17 mouse cellular contexts compared by ENCODE assay signal in genomic region chr9:29597665-29598064, GRCm38 (mm10).
DNase-seq lines count a peak whose midpoint lies in the region; ATAC-seq lines count a peak whose summit lies in the region.
"Had no signal": no experiment of that assay in that cellular context is flagged by ENCODE, and none has a peak within 500 bp of the region (broad histone marks: within the 10 kb centered on the region; RNA-seq: fewer than 3 reads in every experiment).

No protein-coding gene starts in this region.

- H3K27me3 ChIP-seq in forebrain, embryonic 14.5 days (replicated peaks; ENCODE audit: control insufficient read depth, insufficient read depth, low read length), result no peaks in the 10 kb centered on the region
- no peaks in the 10 kb centered on the region for H3K27me3 ChIP-seq in forebrain, embryonic 13.5 days
- no peaks in the 10 kb centered on the region for H3K27me3 ChIP-seq in hindbrain, embryonic 16.5 days (replicated peaks; ENCODE audit: control insufficient read depth, insufficient read depth, low read length)
- H3K27me3 ChIP-seq in hindbrain, embryonic 11.5 days (ENCODE audit: control insufficient read depth, insufficient read depth, low read length), result no peaks in the 10 kb centered on the region
- no peaks in the 10 kb centered on the region for H3K27me3 ChIP-seq in midbrain, embryonic 14.5 days (ENCODE audit: control insufficient read depth, insufficient read depth, low read length)
- H3K27me3 ChIP-seq in midbrain, embryonic 11.5 days (ENCODE audit: control insufficient read depth, insufficient read depth, low read length), result no peaks in the 10 kb centered on the region
- H3K27me3 ChIP-seq in neural tube, embryonic 15.5 days (replicated peaks), result no peaks in the 10 kb centered on the region
- H3K27me3 ChIP-seq: embryonic facial prominence, embryonic 15.5 days; liver, embryonic 13.5 days had no signal

- peaks cover 3% of the 10 kb centered on the region; the same call in 1 of the 2 replicates for H3K4me1 ChIP-seq in forebrain, embryonic 14.5 days (ENCODE audit: control insufficient read depth, insufficient read depth, low read length)
- H3K4me1 ChIP-seq in forebrain, embryonic 13.5 days, result peaks cover 5% of the 10 kb centered on the region; the same call in 1 of the 2 replicates
- H3K4me1 ChIP-seq in hindbrain, embryonic 16.5 days (ENCODE audit: control insufficient read depth, insufficient read depth, low read depth, low read length), result peaks cover 13% of the 10 kb centered on the region
- H3K4me1 ChIP-seq in hindbrain, embryonic 11.5 days (replicated peaks; ENCODE audit: control insufficient read depth, insufficient read depth, low read length), result no peaks in the 10 kb centered on the region
- H3K4me1 ChIP-seq in midbrain, embryonic 14.5 days (ENCODE audit: control insufficient read depth, insufficient read depth, low read length), result no peaks in the 10 kb centered on the region
- H3K4me1 ChIP-seq in midbrain, embryonic 11.5 days (ENCODE audit: control insufficient read depth, insufficient read depth, low read length), result no peaks in the 10 kb centered on the region
- H3K4me1 ChIP-seq in neural tube, embryonic 15.5 days, result peaks cover 34% of the 10 kb centered on the region
- H3K4me1 ChIP-seq: embryonic facial prominence, embryonic 15.5 days; liver, embryonic 13.5 days had no signal

- WGBS in forebrain, embryonic 14.5 days, result 24% methylated on average over 4 of the region's 4 CpGs
- 31% methylated on average over 4 of the region's 4 CpGs for WGBS in forebrain, embryonic 13.5 days
- 23% methylated on average over 4 of the region's 4 CpGs for WGBS in hindbrain, embryonic 16.5 days
- WGBS in hindbrain, embryonic 11.5 days, result 56% methylated on average over 4 of the region's 4 CpGs
- 59% methylated on average over 4 of the region's 4 CpGs for WGBS in midbrain, embryonic 14.5 days
- WGBS in midbrain, embryonic 11.5 days, result 71% methylated on average over 4 of the region's 4 CpGs
- WGBS in neural tube, embryonic 15.5 days, result 32% methylated on average over 4 of the region's 4 CpGs

- no peaks in the 10 kb centered on the region for H3K9me3 ChIP-seq in forebrain, embryonic 14.5 days (replicated peaks; ENCODE audit: control insufficient read depth, low read length)
- no peaks in the 10 kb centered on the region for H3K9me3 ChIP-seq in forebrain, embryonic 13.5 days (replicated peaks)
- H3K9me3 ChIP-seq in hindbrain, embryonic 16.5 days (ENCODE audit: control insufficient read depth, low read length), result no peaks in the 10 kb centered on the region
- H3K9me3 ChIP-seq in hindbrain, embryonic 11.5 days (ENCODE audit: control insufficient read depth, low read length), result no peaks in the 10 kb centered on the region
- no peaks in the 10 kb centered on the region for H3K9me3 ChIP-seq in midbrain, embryonic 14.5 days (ENCODE audit: control insufficient read depth, low read length)
- no peaks in the 10 kb centered on the region for H3K9me3 ChIP-seq in midbrain, embryonic 11.5 days (ENCODE audit: control insufficient read depth, low read length)
- no peaks in the 10 kb centered on the region for H3K9me3 ChIP-seq in neural tube, embryonic 15.5 days (replicated peaks)
- H3K9me3 ChIP-seq: embryonic facial prominence, embryonic 15.5 days; forebrain, embryonic 10.5 days; liver, embryonic 13.5 days had no signal

- peak; percentile 65 for DNase-seq in forebrain, embryonic 14.5 days (ENCODE audit: low spot score)
- no peak for DNase-seq in hindbrain, embryonic 11.5 days (ENCODE audit: low spot score)
- peak; percentile 28 for DNase-seq in midbrain, embryonic 14.5 days
- DNase-seq in midbrain, embryonic 11.5 days (ENCODE audit: low spot score, missing footprints), result no peak
- no peak for DNase-seq in yolk sac, embryonic 10.5 days (ENCODE audit: low spot score)
- DNase-seq: adrenal gland, adult 8-10 months; cerebellum, adult 8-10 months; heart, adult 2 months; kidney, adult 8-10 months; kidney, postnatal 36 days; liver, embryonic 13.5 days had no signal

- ATAC-seq in forebrain, embryonic 14.5 days, result no peak
- ATAC-seq in forebrain, embryonic 13.5 days, result no peak
- peak; percentile 52; the same call in 1 of the 2 replicates for ATAC-seq in hindbrain, embryonic 16.5 days
- no peak for ATAC-seq in hindbrain, embryonic 11.5 days (ENCODE audit: low FRiP score)
- ATAC-seq in midbrain, embryonic 14.5 days (ENCODE audit: low FRiP score, low TSS enrichment), result no peak
- ATAC-seq in midbrain, embryonic 11.5 days (ENCODE audit: low FRiP score), result no peak
- no peak for ATAC-seq in neural tube, embryonic 15.5 days (ENCODE audit: low FRiP score)
- ATAC-seq: midbrain, embryonic 16.5 days had no signal

- H3K27ac ChIP-seq in forebrain, embryonic 14.5 days (ENCODE audit: low read depth, low read length), result no peak overlapping the region
- H3K27ac ChIP-seq in forebrain, embryonic 13.5 days, result no peak overlapping the region
- 0 out of 2 replicates have a peak overlapping the region, but pooled peaks have one; percentile 39 for H3K27ac ChIP-seq in hindbrain, embryonic 16.5 days (ENCODE audit: low read depth, low read length)
- no peak overlapping the region for H3K27ac ChIP-seq in hindbrain, embryonic 11.5 days (ENCODE audit: low read depth, low read length)
- H3K27ac ChIP-seq in midbrain, embryonic 14.5 days (replicated peaks; ENCODE audit: low read depth, low read length), result no peak overlapping the region
- no peak overlapping the region for H3K27ac ChIP-seq in midbrain, embryonic 11.5 days (ENCODE audit: low read depth, low read length)
- 0 out of 2 replicates have a peak overlapping the region, but pooled peaks have one; percentile 3 for H3K27ac ChIP-seq in neural tube, embryonic 15.5 days (replicated peaks)
- H3K27ac ChIP-seq: embryonic facial prominence, embryonic 15.5 days; forebrain, embryonic 10.5 days; heart, adult 2 months; liver, embryonic 13.5 days had no signal

- H3K4me2 ChIP-seq in forebrain, embryonic 14.5 days (ENCODE audit: low read length), result no peak overlapping the region
- H3K4me2 ChIP-seq in forebrain, embryonic 13.5 days, result no peak overlapping the region
- H3K4me2 ChIP-seq in hindbrain, embryonic 16.5 days (ENCODE audit: low read length), result no peak overlapping the region
- no peak overlapping the region for H3K4me2 ChIP-seq in hindbrain, embryonic 11.5 days (replicated peaks; ENCODE audit: low read depth, low read length)
- H3K4me2 ChIP-seq in midbrain, embryonic 14.5 days (ENCODE audit: low read length), result no peak overlapping the region
- H3K4me2 ChIP-seq in midbrain, embryonic 11.5 days, result no peak overlapping the region
- no peak overlapping the region for H3K4me2 ChIP-seq in neural tube, embryonic 15.5 days
- H3K4me2 ChIP-seq: embryonic facial prominence, embryonic 15.5 days; liver, embryonic 13.5 days had no signal

- H3K4me3 ChIP-seq in forebrain, embryonic 14.5 days (ENCODE audit: low read depth, low read length), result no peak overlapping the region
- H3K4me3 ChIP-seq in forebrain, embryonic 13.5 days, result no peak overlapping the region
- H3K4me3 ChIP-seq in hindbrain, embryonic 16.5 days (ENCODE audit: low read length), result no peak overlapping the region
- H3K4me3 ChIP-seq in hindbrain, embryonic 11.5 days (ENCODE audit: low read depth, low read length), result no peak overlapping the region
- H3K4me3 ChIP-seq in midbrain, embryonic 14.5 days (replicated peaks; ENCODE audit: low read depth, low read length), result no peak overlapping the region
- H3K4me3 ChIP-seq in midbrain, embryonic 11.5 days (ENCODE audit: low read depth, low read length), result no peak overlapping the region
- no peak overlapping the region for H3K4me3 ChIP-seq in neural tube, embryonic 15.5 days (replicated peaks)
- H3K4me3 ChIP-seq: embryonic facial prominence, embryonic 15.5 days; forebrain, embryonic 10.5 days; heart, adult 2 months; liver, embryonic 13.5 days had no signal

- H3K36me3 ChIP-seq in forebrain, embryonic 14.5 days (ENCODE audit: control insufficient read depth, insufficient read depth, low read length), result no peaks in the 10 kb centered on the region
- H3K36me3 ChIP-seq in forebrain, embryonic 13.5 days (ENCODE audit: poor library complexity, severe bottlenecking), result no peaks in the 10 kb centered on the region
- no peaks in the 10 kb centered on the region for H3K36me3 ChIP-seq in hindbrain, embryonic 16.5 days (ENCODE audit: control insufficient read depth, insufficient read depth, low read length)
- H3K36me3 ChIP-seq in hindbrain, embryonic 11.5 days (ENCODE audit: control insufficient read depth, insufficient read depth, low read length), result no peaks in the 10 kb centered on the region
- no peaks in the 10 kb centered on the region for H3K36me3 ChIP-seq in midbrain, embryonic 14.5 days (ENCODE audit: control insufficient read depth, insufficient read depth, low read length)
- no peaks in the 10 kb centered on the region for H3K36me3 ChIP-seq in midbrain, embryonic 11.5 days (ENCODE audit: control insufficient read depth, insufficient read depth, low read length)
- no peaks in the 10 kb centered on the region for H3K36me3 ChIP-seq in neural tube, embryonic 15.5 days
- H3K36me3 ChIP-seq: embryonic facial prominence, embryonic 15.5 days; forebrain, embryonic 10.5 days; liver, embryonic 13.5 days had no signal

- no peak overlapping the region for H3K9ac ChIP-seq in forebrain, embryonic 14.5 days (ENCODE audit: low read length)
- H3K9ac ChIP-seq in forebrain, embryonic 13.5 days, result no peak overlapping the region
- H3K9ac ChIP-seq in hindbrain, embryonic 16.5 days (ENCODE audit: low read depth, low read length), result no peak overlapping the region
- H3K9ac ChIP-seq in hindbrain, embryonic 11.5 days (ENCODE audit: low read depth, low read length), result no peak overlapping the region
- H3K9ac ChIP-seq in midbrain, embryonic 14.5 days (replicated peaks; ENCODE audit: low read length), result no peak overlapping the region
- no peak overlapping the region for H3K9ac ChIP-seq in midbrain, embryonic 11.5 days (ENCODE audit: low read length)
- H3K9ac ChIP-seq in neural tube, embryonic 15.5 days (replicated peaks), result no peak overlapping the region
- H3K9ac ChIP-seq: embryonic facial prominence, embryonic 15.5 days; liver, embryonic 13.5 days had no signal

Comparison
In these comparisons a context has a peak if more than half of its experiments do, and no peak if none do; other contexts are left out.
1. DNase-seq: peak in forebrain, embryonic 14.5 days (single experiment) and midbrain, embryonic 14.5 days (single experiment); none in hindbrain, embryonic 11.5 days (single experiment), midbrain, embryonic 11.5 days (single experiment) and yolk sac, embryonic 10.5 days (single experiment).
2. H3K27ac ChIP-seq: peak in hindbrain, embryonic 16.5 days (single experiment) and neural tube, embryonic 15.5 days (single experiment); none in forebrain, embryonic 14.5 days (single experiment), forebrain, embryonic 13.5 days (single experiment), hindbrain, embryonic 11.5 days (single experiment), midbrain, embryonic 14.5 days (single experiment) and midbrain, embryonic 11.5 days (single experiment).